Mouse (Mus musculus): ENCODE results near the gene Rpl13a.

GRCm38 (mm10) chr7:45160866-45161265 is 32.3 kb upstream of the Rpl13a start:
- TF ChIP-seq CTCF (IDR thresholded peaks at IDR 0.05; ENCODE audit: low read depth) (no peak), EP300 (IDR thresholded peaks at IDR 0.05; ENCODE audit: low read depth) (no peak)

All from liver, embryonic 14.5 days (tissue).